Mouse (Mus musculus) heart, postnatal 36 days (tissue): ENCODE measurements around the gene Kif4. TPM values are rescaled to one million over a fixed set of nuclear protein-coding genes. Genes with fewer than 3 reads are reported as not detected.

Source experiments
- DNase-seq, 2 experiments: peaks; one replicate each; pipeline ENCODE4 v3.0.0; 2021 to 2022
- intact Hi-C: fragments of 180-260 bp; cut with DNase I; formaldehyde crosslinking; loops from one replicate; pipeline ENCODE4 v1.15.1; 2025
- total RNA-seq, 2 experiments: library from RNA; stranded (reverse); gene quantifications; 2 replicates each; pipeline ENCODE4 v1.2.3; 2021

The Kif4 gene
- total RNA-seq, 2 experiments from 2014 or later: 0.36 to 0.87 TPM

DNA sequence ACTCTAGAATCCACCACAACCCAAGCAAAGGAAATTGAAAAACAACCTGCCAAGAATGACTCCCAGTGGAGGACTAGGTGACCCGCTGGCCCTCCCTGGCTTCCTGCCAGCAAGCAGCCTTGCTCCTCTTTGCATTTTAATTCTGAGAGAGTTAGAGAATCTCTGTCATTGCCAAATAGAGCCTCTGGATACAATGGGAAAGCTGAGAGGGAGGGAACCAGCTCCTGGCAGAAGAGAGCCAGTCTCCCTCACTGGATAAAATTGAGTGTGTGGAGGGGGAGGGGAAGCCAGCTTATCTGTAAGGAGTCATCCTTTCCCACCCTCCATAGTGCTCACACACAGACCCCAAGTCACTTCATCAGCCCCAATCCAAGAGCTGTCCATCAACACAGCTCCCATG lies 103.4 kb downstream of the Kif4 start:
- DNase-seq: peak; percentile 31 to 36
- intact Hi-C loops: no loop called here

DNA sequence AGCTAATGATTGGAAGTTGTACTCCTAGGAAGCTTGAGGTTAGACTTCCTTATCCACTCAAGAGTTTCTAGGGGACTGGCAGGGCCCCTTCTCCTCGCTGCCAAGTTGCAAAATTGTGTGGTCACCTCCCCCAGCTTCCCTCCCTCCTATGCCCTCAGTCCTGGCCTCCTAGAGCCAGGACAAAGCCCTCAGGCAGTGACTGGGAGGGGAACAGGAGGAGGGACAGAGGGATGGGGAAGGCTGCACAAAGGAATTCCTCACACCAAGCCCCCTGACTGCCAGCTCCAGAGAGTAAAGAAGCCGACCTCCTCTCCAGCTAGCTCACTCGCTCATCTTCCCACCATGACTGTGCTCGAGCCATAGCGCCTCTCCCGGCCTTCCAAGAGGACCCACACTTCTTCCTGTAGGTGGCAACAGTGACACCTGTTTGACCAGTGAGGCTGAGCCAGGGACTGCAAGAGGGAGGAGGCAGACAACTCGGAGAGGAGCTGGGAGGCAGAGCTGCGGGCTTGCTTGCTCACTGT lies 104.2 kb downstream of the Kif4 start, which contains the start of gene Gdpd2:
Gene Gdpd2, plus strand, starts transcription at position 209 of the 524 bp plus-strand sequence.
- intact Hi-C loops: loop anchor here (10.0 kb wide), 1 partner anchor 235 kb away; the partner anchor contains the start of gene Igbp1
- DNase-seq: peak in 1 of 2 experiments; percentile 12

DNA sequence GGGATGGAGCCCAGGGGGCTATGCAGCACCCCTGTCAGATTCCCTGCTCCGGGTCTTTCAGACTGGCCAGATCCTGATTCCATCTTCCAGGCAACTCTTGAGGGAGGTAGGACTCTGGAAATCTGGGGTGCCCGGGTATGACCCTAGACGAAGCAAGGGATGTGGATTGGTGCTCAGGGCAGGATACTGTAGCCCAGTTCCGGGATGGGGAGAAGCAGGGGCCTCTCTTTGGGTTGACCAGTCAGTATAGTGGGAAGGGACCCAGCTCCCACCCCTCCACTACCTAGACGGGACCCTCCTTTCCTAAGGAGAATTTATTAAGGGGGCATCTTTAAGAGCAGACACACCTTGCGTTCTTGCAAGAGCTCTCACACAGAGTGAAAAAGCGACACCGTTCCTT lies 104.7 kb downstream of the Kif4 start:
- intact Hi-C loops: loop anchor here (10.0 kb wide), 1 partner anchor 235 kb away; the partner anchor contains the start of gene Igbp1
- no peak for DNase-seq

DNA sequence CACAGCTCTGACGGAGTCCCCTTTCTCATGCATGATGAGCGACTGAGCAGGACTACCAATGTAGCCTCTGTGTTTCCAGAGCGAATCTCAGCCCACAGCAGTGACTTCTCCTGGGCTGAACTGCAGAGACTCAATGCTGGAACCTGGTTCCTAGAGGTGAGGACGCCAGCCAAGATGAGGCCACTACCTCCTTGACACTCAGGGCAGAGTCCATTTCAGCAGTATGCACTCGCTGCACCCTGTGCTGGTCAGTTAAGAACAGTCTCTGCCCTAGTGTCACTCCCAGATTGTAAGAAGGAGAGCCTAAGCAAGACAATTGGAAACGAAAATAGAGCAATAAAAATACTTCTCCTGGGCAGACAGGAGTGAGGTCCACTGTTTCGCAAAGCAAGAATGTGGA lies 108.8 kb downstream of the Kif4 start:
- no peak for DNase-seq
- intact Hi-C loops: loop anchor here (10.0 kb wide), 1 partner anchor 240 kb away; the partner anchor contains the start of gene Igbp1

DNA sequence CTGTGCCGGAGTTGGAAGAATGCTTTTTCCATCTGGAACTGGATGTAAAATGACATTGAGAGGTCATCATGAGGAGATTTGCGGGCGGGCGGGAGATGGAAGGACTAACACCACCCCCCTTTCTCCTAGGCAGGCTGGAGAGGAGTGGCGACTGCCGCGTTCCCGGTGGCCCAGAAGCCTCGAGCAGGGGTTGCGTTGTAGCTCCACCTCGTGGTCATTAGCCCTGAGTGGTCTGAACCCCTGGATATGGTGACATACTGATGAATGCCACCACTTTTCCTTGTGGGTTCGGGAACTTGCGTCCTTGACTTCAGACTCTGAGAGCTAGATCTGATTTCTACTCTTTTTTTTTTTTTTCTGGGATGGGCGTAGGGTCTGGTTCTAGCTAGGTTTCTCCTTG lies 113.4 kb downstream of the Kif4 start:
- intact Hi-C loops: loop anchor here (2.0 to 10.0 kb wide), 2 partner anchors 118 to 244 kb away; partner anchors contain the start of gene Igbp1
- DNase-seq: peak; percentile 62 to 71

DNA sequence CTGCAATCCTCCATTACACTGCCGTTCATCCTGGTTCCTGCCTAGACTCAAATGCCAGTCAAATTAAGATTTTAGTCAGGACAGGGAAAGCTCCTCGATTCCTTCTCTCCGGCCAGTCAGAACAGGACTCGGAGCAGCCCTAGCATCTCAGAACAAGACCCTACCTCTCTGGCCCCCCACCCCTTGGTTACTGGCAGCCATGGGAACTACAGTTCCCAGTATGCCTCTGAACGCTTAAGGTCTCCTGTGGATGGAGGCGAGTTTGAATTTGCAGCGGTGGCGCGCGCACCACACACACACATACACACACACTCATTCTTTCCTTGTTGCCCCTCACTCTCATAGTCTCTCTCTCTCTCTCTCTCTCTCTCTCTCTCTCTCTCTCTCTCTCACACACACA lies 113.9 kb downstream of the Kif4 start:
- intact Hi-C loops: loop anchor here (2.0 to 10.0 kb wide), 2 partner anchors 119 to 245 kb away; partner anchors contain the start of gene Igbp1
- no peak for DNase-seq

DNA sequence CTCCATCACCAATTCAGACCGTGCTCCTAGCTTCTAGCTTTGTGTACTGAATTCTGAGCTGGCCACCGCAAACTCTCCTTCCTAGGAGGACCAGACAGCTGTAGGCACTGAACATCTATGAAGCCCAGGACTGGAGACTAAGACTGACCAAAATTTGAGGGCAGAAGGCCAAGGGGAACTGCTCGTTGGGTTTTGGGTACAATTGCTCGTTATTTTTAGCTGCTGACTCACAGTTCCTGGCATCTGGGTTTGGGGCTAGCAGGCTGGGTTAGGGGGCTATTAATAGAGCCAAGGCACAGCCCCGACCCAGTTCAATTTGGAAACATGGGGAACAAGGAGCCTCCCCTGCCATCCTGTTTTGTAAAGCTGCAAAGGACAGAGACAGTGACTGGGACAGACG lies 115.2 kb downstream of the Kif4 start:
- peak; percentile 22 to 38 for DNase-seq
- intact Hi-C loops: no loop called here

DNA sequence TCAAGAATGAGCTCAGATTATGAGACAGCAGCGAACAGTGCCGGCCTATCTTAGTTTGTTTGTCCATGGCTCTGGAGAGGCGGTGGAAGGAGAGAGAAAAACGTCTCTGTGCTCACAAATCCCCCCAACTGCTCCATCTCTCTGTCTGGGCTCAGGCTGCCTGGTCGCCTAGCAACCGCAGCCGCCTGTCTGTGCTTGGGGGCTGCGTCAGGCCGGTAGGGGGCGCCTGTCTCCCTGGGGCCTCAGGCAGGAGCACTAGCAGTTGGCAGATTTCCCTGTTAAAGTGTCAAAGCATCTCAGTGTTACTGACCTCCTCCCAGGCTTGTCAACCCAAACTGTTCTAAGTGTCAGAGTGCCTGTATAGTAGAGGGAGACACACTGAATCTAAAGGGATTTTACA lies 116.4 kb downstream of the Kif4 start:
- DNase-seq: peak; percentile 47 to 54
- intact Hi-C loops: no loop called here

DNA sequence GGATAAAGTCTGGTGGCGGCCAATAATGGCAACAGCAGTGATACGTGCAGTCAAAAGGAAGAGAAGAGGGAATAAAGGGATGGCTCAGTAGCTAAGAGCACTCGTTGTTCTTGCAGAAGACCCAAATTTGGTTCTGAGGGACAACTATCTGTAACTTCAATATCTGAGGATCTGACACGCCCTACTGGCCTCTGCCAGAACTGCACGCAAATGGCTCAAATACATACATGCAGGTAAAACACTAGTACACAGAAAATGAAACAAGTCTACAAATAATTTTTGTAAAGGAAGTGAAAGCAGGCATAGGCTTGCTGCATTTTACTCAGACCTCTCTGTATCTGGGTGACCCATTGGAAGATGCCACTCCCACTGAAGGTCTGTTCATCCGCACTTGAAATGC lies 140.3 kb downstream of the Kif4 start:
- no peak for DNase-seq
- intact Hi-C loops: no loop called here

DNA sequence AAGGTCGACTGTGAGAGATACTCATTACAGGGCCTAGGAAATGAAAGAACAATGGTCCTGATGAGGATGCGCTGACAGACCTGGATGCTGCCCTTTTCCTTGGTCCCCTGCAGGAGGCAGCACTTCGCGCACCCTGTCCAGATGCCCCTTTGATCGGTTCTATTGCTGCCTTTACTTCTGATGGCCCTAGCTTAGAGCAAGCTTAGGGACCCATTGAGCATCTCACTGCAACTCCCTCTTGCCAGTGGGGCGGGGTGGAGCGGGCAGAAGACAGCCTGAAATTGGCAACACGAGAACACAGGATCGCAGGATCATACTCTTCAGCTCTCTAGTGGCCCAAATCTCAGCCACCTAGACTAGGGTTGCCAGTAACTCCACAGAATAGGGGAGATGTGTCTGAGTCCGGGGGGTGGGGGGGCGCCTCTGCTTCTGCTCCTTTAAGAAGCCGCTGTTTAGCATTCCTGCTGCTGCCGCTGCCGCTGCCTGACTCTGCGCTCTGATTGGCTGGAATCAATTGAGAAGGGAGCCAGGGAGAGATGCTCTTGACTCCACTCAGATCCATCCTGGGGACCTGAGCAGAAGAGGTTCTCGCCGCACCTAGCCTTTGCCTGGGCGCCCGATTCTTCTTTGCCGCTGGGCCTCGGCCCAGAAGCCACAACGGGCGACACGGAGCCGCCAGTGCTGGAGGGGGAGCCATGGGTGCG lies 141.8 kb downstream of the Kif4 start, which contains the start of gene Dlg3:
Gene Dlg3, plus strand, starts transcription at position 542 of the 704 bp plus-strand sequence.
- peak in 1 of 2 experiments; percentile 8 for DNase-seq
- intact Hi-C loops: no loop called here

DNA sequence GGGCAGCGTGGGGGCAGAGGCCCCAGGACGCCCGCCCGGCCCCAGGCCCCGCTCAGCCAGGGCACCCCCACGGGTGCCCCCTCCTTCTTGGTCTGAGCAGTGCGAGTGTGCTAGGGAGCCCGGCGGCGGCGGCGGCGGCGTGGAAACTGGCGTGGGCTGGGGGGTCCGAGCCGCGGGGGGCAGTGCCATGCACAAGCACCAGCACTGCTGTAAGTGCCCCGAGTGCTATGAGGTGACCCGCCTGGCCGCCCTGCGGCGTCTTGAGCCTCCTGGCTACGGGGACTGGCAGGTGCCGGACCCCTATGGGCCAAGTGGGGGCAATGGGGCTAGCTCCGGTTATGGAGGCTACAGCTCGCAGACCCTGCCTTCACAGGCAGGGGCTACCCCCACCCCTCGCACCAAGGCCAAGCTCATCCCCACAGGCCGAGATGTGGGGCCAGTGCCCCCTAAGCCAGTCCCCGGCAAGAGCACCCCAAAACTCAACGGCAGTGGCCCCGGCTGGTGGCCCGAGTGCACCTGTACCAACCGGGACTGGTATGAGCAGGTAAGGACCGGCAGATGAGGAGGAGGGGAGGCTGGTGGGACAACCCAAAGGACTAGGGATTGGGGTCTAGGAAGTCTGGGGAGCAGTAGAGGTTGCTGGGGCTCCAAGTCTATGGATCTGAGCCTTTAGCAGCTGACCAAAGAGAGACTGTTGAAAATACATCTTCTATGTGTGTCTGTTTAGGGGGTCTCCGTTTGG lies 142.5 kb downstream of the Kif4 start:
- intact Hi-C loops: no loop called here
- DNase-seq: no peak

DNA sequence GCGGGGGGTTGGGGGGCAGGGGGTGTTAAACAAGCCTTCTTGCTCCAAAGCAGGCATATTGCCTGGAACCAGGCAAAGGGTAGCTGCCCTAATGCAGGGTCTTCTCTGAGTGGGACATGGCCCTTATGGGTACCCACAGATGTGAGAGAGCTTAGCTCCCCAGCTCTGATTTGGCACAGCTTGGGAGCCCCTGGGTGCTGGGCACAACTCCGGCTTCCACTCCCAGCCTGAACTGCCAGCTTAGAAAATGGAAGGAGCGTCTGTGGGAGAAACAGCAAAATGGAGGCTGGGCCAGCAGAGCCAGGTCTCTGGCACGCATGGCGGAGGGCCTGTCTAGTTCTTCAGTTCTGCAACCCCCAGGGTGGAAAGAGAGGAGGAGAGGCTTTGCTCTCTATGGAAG lies 143.7 kb downstream of the Kif4 start:
- no peak for DNase-seq
- intact Hi-C loops: no loop called here

DNA sequence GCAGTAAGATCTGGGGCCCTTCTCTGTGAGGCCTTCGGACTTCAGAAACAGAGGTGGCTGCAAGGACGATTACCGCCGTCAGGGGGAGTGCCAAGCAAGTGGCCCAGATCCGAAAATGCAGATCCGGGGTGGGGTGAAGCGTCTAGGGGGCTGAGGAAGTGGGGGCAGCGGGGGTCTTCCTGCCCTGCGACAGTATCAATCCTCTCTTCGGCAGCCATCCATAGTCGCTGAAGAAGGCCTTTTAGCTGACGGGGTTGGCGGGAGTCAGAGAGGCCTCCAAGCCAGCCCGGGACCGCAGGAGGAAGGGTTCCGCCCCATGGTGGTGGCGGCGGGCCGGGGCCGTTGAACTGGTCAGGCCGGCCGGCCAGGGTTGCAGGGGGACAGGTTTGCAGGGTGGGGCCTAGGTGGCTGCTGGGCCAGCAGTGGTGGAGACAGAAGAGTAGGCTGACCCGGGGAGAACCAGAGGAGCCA lies 148.8 kb downstream of the Kif4 start:
- DNase-seq: peak; percentile 72 to 73
- intact Hi-C loops: loop anchor here (10.0 kb wide), 1 partner anchor 170 kb away; no protein-coding TSS in a partner anchor

DNA sequence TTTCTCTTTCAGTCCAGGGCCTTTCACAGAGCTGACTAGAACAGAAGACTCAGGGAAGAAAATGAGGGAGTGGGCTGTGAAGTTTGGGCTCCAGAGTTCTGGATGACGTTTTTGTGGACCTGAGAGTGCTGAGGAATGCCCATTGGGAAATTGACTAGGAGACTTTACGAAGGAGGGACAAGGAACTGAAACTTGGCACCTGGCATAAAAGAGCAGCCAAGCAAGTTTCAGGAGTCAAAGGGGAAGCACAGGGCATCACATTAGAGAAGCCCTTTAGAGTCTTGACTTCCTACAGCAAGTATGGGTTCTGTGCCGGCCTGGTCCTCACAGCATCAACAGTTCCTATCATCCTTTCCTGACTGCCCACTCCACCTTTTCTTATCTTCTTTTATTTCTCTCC lies 149.9 kb downstream of the Kif4 start:
- intact Hi-C loops: loop anchor here (10.0 kb wide), 1 partner anchor 169 kb away; no protein-coding TSS in a partner anchor
- DNase-seq: no peak

DNA sequence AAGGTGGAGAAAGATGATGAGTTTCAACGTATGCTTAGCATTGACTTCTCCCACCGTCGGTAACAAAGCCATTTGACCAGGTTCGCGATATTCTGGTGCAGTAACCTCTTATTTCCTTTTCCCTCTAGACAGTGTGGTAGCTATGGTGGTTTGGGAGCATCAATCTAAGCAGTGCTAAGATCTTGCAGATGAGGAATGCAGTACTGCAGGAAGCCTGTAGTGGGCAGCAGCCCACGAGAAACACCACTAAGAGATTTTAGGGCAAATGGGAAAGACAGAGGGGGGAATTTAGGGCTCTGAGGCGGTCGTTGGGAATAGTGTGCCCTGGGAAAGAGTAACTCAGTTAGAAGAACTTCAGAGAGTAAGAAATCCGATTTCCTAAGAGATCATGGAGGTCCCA lies 151.0 kb downstream of the Kif4 start:
- peak; percentile 46 to 62 for DNase-seq
- intact Hi-C loops: loop anchor here (10.0 kb wide), 1 partner anchor 168 kb away; no protein-coding TSS in a partner anchor

Other genes with a start within 250 kb of the Kif4 start
- gene Otud6a, start 196.7 kb upstream of the Kif4 start, total RNA-seq: not detected
- gene Awat2, start 183.0 kb upstream of the Kif4 start, total RNA-seq: under 1 TPM in 1 of 2 experiments, not detected in 1; 0.25 TPM
- 10 to 100 TPM; 43.0 to 43.2 TPM for gene Igbp1, start 131.4 kb upstream of the Kif4 start, total RNA-seq
- not detected for gene Dgat2l6, start 100.9 kb upstream of the Kif4 start, total RNA-seq
- gene Awat1, start 53.5 kb upstream of the Kif4 start, total RNA-seq: not detected
- not detected for gene P2ry4, start 30.9 kb upstream of the Kif4 start, total RNA-seq
- not detected for gene Arr3, start 20.2 kb upstream of the Kif4 start, total RNA-seq
- gene Pdzd11, start 831 bp downstream of the Kif4 start, total RNA-seq: 10 to 100 TPM; 25.8 to 28.3 TPM
- not detected for gene Gdpd2, start 104.1 kb downstream of the Kif4 start, total RNA-seq
- 1 to 10 TPM; 3.0 to 3.4 TPM for gene Dlg3, start 142.0 kb downstream of the Kif4 start, total RNA-seq